Mouse (Mus musculus) forebrain, postnatal 0 days (tissue): Measurements from ENCODE around the gene Gls2. TPM values are rescaled to one million over a fixed set of nuclear protein-coding genes. Genes with fewer than 3 reads are reported as not detected.

Experiments used
- ATAC-seq: fragments of 200-750 bp; cut with Nextera tagmentation; 2 replicates; pipeline ENCODE4 v1.8.0; 2017; ENCODE audit warnings: mild to moderate bottlenecking, moderate library complexity
- DNase-seq: peaks from one replicate; pipeline ENCODE4 v3.0.0-alpha.2; 2015
- H3K27ac ChIP-seq: fragments of 300-500 bp; sonication (generic); 2 replicates; pipeline ENCODE4 v1.5.1; 2014; ENCODE audit warnings: low read depth, mild to moderate bottlenecking, antibody characterized with exemption, low read length, moderate library complexity, mixed read lengths
- H3K27me3 ChIP-seq: fragments of 300-500 bp; sonication (generic); 2 replicates; pipeline ENCODE4 v1.6.1; 2014; ENCODE audit warnings: mild to moderate bottlenecking, low read length, mixed read lengths; ENCODE audit not compliant: insufficient read depth
- H3K36me3 ChIP-seq: fragments of 300-500 bp; sonication (generic); 2 replicates; pipeline ENCODE4 v1.6.1; 2014; ENCODE audit warnings: mild to moderate bottlenecking, moderate library complexity; ENCODE audit not compliant: insufficient read depth
- H3K4me1 ChIP-seq: fragments of 300-500 bp; sonication (generic); 2 replicates; pipeline ENCODE4 v1.6.1; 2014; ENCODE audit warnings: antibody characterized with exemption; ENCODE audit not compliant: insufficient read depth
- H3K4me2 ChIP-seq: fragments of 300-500 bp; sonication (generic); 2 replicates; pipeline ENCODE4 v1.6.1; 2014; ENCODE audit warnings: low read depth, mild to moderate bottlenecking, moderate library complexity
- H3K4me3 ChIP-seq: fragments of 300-500 bp; sonication (generic); 2 replicates; pipeline ENCODE4 v1.5.1; 2014; ENCODE audit warnings: low read depth, low read length, mixed read lengths
- H3K9ac ChIP-seq: fragments of 300-500 bp; sonication (generic); 2 replicates; pipeline ENCODE4 v1.6.1; 2014; ENCODE audit warnings: mild to moderate bottlenecking
- H3K9me3 ChIP-seq: fragments of 300-500 bp; sonication (generic); 2 replicates; pipeline ENCODE4 v1.6.1; 2016; ENCODE audit warnings: low read length
- CTCF ChIP-seq: sonication (generic); IDR thresholded peaks from 2 replicates; pipeline ENCODE4 v1.5.1; 2016; ENCODE audit warnings: antibody characterized with exemption, control low read depth, low read depth
- WGBS: fragments of 180-500 bp; shearing (Covaris S2); extraction: QIAGEN DNeasy Blood & Tissue Kit; methylation state at CpG from one replicate; pipeline ENCODE4 v1.1.7; 2014; 5-methylcytosine and 5-hydroxymethylcytosine counted together
- polyA plus RNA-seq: library from polyadenylated mRNA; unstranded; fragments of >200 nt; fragmentation: Nextera tagmentation; extraction: Ambion mirVana; gene quantifications from 2 replicates; pipeline ENCODE4 v1.2.1, GENCODE M21; 2015
- total RNA-seq: library from RNA; depleted of rRNA; stranded (reverse); fragments of >200 nt; gene quantifications from 2 replicates; pipeline ENCODE4 v1.2.3, GENCODE M21; 2014

Gls2 gene
- total and polyA plus RNA-seq, 2 experiments from 2014 or later = 1.00 to 1.1 TPM

DNA sequence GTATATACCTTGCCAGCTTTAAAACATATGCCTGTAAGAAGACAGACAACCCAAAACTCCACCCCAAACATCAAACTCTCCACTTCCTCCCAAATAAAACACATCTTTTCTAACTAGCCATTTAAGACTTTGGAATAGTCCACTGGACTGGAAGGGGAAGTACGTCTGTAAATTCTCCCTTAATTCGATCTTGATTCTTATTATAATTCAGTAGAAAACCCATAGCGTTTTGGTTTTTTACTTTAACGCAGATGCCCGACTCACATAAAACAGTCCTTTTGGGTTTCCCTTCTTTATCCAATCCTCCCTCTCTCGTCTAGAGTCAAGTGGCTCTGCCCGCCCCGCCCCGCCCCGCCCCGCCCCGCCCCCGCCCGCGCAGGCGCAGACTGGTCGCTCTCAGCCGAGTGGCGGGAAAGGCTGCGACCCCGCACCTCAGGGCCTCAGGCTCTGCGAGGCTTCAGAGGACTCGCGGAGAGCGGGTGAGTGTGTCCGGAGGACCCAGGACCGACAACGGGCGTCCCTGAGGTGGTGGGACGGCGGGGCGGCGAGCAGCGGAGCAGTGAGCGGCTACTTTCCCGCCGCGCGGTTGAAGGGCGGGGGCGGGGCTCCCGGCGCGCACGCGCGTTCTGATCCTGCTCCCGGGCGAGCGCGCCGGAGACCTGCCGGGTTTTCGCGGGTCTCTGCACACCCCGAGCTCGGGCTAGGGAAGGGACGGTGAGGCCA lies 37.6 kb downstream of the Gls2 start, which contains the start of gene Timeless:
Gene Timeless (plus strand): TSS at position 369 of the 723 bp plus-strand sequence.
- DNase-seq = peak; percentile 93
- TF ChIP-seq CTCF = no peak
- peak within 1 kb of the TSS; percentile 81 for H3K9ac ChIP-seq
- H3K9me3 ChIP-seq = no peaks in the 10 kb centered on the region
- peak within 1 kb of the TSS; percentile 74 for H3K4me3 ChIP-seq
- peak; percentile 95 for ATAC-seq
- peak within 1 kb of the TSS; percentile 67 for H3K4me2 ChIP-seq
- peak within 1 kb of the TSS; percentile 93 for H3K27ac ChIP-seq
- no peaks in the 10 kb centered on the region for H3K4me1 ChIP-seq
- H3K27me3 ChIP-seq = no peaks in the 10 kb centered on the region
- H3K36me3 ChIP-seq = no peaks in the 10 kb centered on the region
- under 1% methylated on average over 56 of the region's 58 CpGs for WGBS

DNA sequence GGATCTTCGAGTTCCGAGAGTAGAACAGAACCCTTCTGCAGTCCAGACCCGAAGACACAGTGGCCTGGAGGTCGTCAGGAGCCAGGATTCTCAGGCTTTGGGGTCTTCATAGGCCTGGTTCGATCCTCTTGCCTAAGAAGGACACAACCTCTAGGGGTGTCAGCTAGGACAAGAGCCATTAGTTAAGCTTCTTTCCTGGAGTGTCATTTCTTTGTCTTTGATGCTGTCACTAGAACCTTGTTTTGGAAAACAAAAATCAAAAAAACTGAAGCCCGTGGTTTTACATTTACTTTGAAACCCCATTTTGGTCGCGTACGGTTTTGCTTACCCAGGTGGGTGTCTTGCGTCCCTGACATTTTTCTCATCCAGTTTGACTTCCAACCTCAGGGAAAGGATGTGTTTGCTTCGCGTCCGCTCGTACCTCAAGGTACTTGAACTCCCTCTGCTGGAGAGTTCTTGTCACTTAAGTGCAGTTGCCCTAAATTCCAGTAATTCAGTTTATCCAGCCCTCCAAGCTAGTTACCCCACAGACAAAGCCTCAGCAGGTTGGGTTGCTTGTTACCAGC lies 38.2 kb downstream of the Gls2 start:
- H3K4me3 ChIP-seq = peak overlapping the region; percentile 74
- TF ChIP-seq CTCF = peak; percentile 84
- no peaks in the 10 kb centered on the region for H3K36me3 ChIP-seq
- H3K27me3 ChIP-seq = no peaks in the 10 kb centered on the region
- 0% methylated on average over 14 of the region's 14 CpGs for WGBS
- H3K4me2 ChIP-seq = peak overlapping the region; percentile 67
- H3K9ac ChIP-seq = peak overlapping the region; percentile 81
- no peaks in the 10 kb centered on the region for H3K4me1 ChIP-seq
- H3K27ac ChIP-seq = peak overlapping the region; percentile 93
- ATAC-seq (peak; percentile 54), DNase-seq (peak; percentile 83)
- no peaks in the 10 kb centered on the region for H3K9me3 ChIP-seq

DNA sequence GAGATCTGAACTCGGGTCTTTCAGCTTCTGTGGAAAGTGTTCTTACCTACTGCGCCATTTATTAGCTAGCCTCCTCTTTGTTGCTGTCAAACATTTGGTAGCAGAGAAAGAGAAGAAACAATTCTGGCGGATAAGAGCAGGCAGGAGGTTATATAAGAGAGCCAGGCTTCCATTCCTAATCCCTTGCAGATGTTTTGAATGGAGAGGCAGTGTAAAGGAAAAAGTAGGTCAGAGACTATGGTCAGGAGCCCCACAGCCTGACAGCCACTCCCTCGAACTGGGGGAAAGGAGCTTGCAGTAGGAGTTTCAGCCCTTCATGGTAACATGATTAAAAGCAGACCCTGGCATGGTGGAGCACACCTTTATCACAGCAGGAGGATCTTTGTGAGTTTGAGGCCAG lies 42.1 kb downstream of the Gls2 start:
- H3K4me3 ChIP-seq = no peak overlapping the region
- ATAC-seq (no peak), DNase-seq (no peak)
- H3K4me2 ChIP-seq = no peak overlapping the region
- 44% methylated on average over 4 of the region's 4 CpGs for WGBS
- no peak overlapping the region for H3K27ac ChIP-seq
- no peaks in the 10 kb centered on the region for H3K9me3 ChIP-seq
- no peak for TF ChIP-seq CTCF
- H3K36me3 ChIP-seq = no peaks in the 10 kb centered on the region
- H3K27me3 ChIP-seq = no peaks in the 10 kb centered on the region
- H3K9ac ChIP-seq = no peak overlapping the region
- H3K4me1 ChIP-seq = no peaks in the 10 kb centered on the region

DNA sequence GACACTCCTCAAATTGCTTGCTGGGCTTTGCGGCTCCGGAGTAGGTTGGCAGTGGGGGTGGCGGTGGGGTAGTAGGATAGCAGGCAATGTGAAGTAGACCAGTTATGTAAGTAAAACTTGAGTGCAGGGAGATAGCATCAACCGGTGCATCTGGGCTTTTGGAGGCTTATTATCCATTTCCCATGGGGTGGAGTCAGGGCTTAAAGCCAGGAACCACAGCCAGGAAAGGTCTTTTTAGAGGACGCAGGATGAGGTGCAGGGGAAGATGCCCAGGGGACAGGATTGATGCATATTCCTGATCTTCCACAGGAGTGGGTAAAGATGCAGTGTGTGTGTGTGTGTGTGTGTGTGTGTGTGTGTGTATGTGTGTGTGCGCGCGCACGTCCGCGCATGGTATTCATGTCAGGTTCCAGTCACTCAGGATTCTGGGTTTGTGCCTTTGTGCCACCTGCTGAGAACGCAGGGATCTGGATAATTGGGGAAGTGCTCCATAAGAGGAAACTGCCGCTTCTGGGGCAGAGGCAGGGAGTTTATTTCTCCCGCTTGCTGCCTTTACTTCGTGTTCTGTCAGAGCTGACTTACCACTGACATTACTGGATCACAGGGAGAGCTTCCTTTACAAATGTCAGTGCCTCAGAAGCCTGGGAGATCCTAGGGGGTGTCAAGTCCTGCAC lies 43.7 kb downstream of the Gls2 start:
- no peak overlapping the region for H3K9ac ChIP-seq
- no peak overlapping the region for H3K27ac ChIP-seq
- TF ChIP-seq CTCF = no peak
- H3K4me2 ChIP-seq = no peak overlapping the region
- H3K27me3 ChIP-seq = no peaks in the 10 kb centered on the region
- 0 out of 2 replicates have a peak, but pooled peaks cover 3% of the 10 kb centered on the region for H3K36me3 ChIP-seq
- no peaks in the 10 kb centered on the region for H3K9me3 ChIP-seq
- no peak for ATAC-seq
- H3K4me1 ChIP-seq = no peaks in the 10 kb centered on the region
- DNase-seq = peak; percentile 14
- WGBS = 61% methylated on average over 15 of the region's 15 CpGs
- no peak overlapping the region for H3K4me3 ChIP-seq

DNA sequence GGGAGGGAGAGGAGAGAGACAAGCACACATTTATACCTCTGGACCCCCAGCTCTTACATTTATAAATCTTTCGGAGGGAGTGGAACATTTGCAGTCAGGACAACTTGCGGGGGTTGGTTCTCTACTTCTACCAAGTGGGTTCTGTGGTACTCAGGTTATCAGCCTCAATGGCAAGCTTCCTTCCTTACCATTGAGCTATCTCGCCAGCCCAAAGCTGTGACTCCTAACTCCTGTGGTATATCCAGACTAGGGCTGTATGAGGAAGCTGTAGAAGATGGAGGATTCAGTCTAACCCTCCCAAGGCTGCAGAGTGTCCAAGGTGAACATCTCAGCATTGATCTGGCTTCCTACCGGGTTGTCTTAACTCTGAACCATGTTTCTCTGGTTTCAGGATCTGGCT lies 44.9 kb downstream of the Gls2 start:
- DNase-seq = no peak
- no peak for ATAC-seq
- Histone ChIP-seq H3K4me1 (no peaks in the 10 kb centered on the region), H3K36me3 (0 out of 2 replicates have a peak, but pooled peaks cover 8% of the 10 kb centered on the region), H3K4me2 (no peak overlapping the region), H3K27me3 (no peaks in the 10 kb centered on the region), H3K27ac (no peak overlapping the region), H3K4me3 (no peak overlapping the region), H3K9me3 (no peaks in the 10 kb centered on the region), H3K9ac (no peak overlapping the region)
- WGBS = 97% methylated on average over 4 of the region's 4 CpGs
- no peak for TF ChIP-seq CTCF

DNA sequence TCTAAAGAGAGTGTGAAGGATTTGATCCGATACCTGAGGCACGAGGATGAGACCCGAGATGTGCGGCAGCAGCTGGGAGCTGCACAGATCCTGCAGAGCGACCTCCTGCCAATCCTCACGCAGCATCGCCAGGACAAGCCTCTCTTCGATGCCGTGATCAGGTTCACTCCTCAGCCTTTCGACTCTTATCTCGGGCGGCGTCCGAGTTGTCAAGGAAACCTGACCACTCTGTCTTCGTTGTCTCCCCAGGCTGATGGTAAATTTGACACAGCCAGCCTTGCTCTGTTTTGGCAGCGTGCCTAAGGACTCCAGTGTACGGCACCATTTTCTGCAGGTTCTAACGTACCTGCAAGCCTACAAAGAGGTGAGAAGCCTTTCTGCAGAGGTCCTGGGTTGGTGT lies 45.9 kb downstream of the Gls2 start:
- no peak overlapping the region for H3K9ac ChIP-seq
- H3K27ac ChIP-seq = no peak overlapping the region
- no peak overlapping the region for H3K4me2 ChIP-seq
- H3K4me3 ChIP-seq = no peak overlapping the region
- no peak for ATAC-seq
- H3K9me3 ChIP-seq = no peaks in the 10 kb centered on the region
- no peaks in the 10 kb centered on the region for H3K4me1 ChIP-seq
- TF ChIP-seq CTCF = no peak
- H3K27me3 ChIP-seq = no peaks in the 10 kb centered on the region
- 94% methylated on average over 18 of the region's 18 CpGs for WGBS
- DNase-seq = no peak
- H3K36me3 ChIP-seq = 0 out of 2 replicates have a peak, but pooled peaks cover 14% of the 10 kb centered on the region

DNA sequence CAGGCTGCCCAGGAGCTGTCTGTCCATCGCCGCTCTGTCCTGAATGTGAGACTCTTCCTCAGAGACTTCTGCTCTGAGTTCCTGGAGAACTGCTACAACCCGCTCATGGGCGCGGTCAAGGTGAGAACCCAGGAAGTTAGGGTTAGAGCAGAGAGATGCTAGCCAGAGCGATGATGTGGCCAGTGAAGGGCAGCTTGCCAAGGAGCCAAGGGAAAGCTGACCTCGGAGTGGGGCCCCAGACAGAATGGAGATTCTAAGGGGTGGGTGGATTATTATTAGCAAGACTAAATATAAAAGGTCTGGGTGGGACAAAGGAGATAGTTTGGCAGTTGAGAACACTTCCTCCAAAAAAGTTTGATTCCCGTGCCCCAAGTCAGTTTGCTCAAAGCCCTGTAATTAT lies 49.0 kb downstream of the Gls2 start:
- no peaks in the 10 kb centered on the region for H3K4me1 ChIP-seq
- no peak for TF ChIP-seq CTCF
- 94% methylated on average over 8 of the region's 8 CpGs for WGBS
- H3K9ac ChIP-seq = no peak overlapping the region
- no peaks in the 10 kb centered on the region for H3K27me3 ChIP-seq
- no peak for DNase-seq
- no peak overlapping the region for H3K27ac ChIP-seq
- H3K36me3 ChIP-seq = peaks cover 25% of the 10 kb centered on the region; the same call in 1 of the 2 replicates
- no peak overlapping the region for H3K4me3 ChIP-seq
- H3K4me2 ChIP-seq = no peak overlapping the region
- no peaks in the 10 kb centered on the region for H3K9me3 ChIP-seq
- no peak for ATAC-seq
